Mouse (Mus musculus): ENCODE measurements around the gene Syde2.

DNA sequence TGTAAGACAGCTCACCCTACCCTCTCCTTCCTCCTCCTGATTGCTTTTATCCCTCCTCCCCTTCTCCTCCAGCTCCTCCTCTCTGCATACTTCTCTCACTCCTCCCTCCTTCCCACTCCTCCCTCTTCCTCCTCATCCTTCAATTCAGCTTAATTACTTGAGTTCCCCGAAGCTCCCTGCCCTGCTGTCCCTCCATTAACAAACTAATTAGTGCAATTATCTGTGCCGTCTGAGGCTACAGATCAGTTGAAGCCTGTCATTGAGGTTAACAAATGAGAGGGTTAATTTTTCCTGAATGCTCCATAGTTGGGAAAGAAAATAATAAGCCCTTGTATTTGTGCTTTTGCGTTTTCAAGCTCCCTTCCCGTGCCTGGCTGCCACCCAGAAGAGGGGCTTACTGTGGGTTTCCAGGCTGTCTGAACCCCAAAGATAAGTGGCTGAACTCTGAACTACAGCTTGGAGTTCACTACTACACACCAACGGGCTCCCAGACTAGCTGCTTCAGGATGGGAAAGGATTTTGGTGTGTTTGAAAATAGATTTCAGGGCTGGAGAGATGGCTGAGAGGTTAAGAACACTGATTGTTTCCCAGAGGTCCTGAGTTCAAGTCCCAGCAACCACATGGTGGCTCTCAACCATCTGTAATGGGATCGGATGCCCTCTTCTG lies 40.0 kb upstream of the Syde2 start:
- TF ChIP-seq CTCF (conservative IDR thresholded peaks at IDR 0.05 in 1 of 2, IDR thresholded peaks at IDR 0.05 in 1 of 2; ENCODE audit: low read depth in 2 of 2, low read length in 2 of 2), result no peak
- TF ChIP-seq POLR2AphosphoS2 (IDR thresholded peaks at IDR 0.05; ENCODE audit: low read depth, low read length), result no peak
- TF ChIP-seq KAT2A (IDR thresholded peaks at IDR 0.05; ENCODE audit: insufficient replicate concordance, low read length), result no peak
- TF ChIP-seq MAZ (IDR thresholded peaks at IDR 0.05; ENCODE audit: low read depth, low read length), result no peak
- TF ChIP-seq POLR2A (IDR thresholded peaks at IDR 0.05; ENCODE audit: low read depth, low read length), result no peak
- no peak for TF ChIP-seq MXI1 (IDR thresholded peaks at IDR 0.05; ENCODE audit: low read depth, low read length)
- no peak for TF ChIP-seq BHLHE40 (IDR thresholded peaks at IDR 0.05; ENCODE audit: low read depth, low read length)
- no peak for TF ChIP-seq USF2 (conservative IDR thresholded peaks at IDR 0.05; ENCODE audit: low read depth, low read length)
- no peak for TF ChIP-seq HCFC1 (IDR thresholded peaks at IDR 0.05; ENCODE audit: low read depth, low read length)
- no peak for TF ChIP-seq USF1 (IDR thresholded peaks at IDR 0.05; ENCODE audit: low read depth, low read length)
- TF ChIP-seq MAFK (IDR thresholded peaks at IDR 0.05; ENCODE audit: insufficient replicate concordance, low read length), result no peak
- TF ChIP-seq NRF1 (IDR thresholded peaks at IDR 0.05; ENCODE audit: low read depth, low read length), result no peak

Data from CH12.LX (cell line).